Mouse (Mus musculus): ENCODE data around the gene Acly.

Gene Acly

DNA sequence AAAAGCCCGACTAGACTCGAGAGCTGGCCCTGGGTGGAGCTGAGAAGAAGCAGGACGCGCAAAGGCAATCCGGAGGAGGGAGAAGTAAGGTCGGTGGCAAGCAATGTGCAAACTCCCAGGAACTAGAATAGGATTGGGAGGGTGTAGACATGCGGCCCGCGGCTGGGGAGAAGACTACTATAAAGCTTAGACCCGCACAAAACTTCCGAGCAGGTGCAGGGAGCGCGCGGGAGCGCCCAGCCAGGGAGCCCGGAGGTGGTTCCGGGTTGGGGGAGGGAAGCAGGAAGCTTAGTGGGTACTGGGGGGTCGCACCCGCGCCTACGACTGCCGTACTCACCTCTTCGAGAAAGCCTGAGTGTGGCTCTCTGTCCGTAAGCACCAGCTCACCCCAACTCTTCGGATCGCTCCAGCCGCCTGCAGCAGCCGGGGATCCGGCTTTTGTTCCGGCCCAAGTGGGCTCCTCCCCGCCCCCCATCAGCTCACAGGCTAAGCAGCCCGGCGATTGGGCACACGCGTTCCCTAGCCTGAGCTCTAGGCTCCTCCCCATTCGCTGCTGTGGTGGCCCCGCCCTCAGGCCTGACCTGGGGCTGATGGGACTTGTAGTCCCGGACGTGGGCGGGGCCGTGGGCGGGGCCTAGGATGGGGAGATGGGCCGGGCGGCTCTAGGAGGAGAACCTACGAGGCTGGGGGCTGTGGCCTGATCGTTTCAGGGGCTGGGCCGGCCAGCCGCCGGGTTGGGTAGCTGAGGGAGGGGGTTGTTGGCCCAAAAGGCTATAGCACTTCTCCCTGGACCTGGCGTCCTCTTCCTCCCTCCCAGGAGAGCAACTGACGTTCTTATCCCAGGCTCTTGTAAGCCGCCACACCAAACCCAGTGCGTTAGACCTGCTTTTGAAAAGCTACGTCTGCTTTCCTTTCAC is at the start of gene Acly:
Gene Acly, minus strand, starts transcription at position 543 of the 917 bp plus-strand sequence.
- H3K27me3 ChIP-seq (ENCODE audit: control insufficient read depth, insufficient read depth, low read length, poor library complexity, severe bottlenecking) = no peaks in the 10 kb centered on the region
- DNase-seq (ENCODE audit: low read depth, low spot score) = peak; percentile 99
- no peaks in the 10 kb centered on the region; the same call in 1 of the 2 replicates for H3K36me3 ChIP-seq (ENCODE audit: control insufficient read depth, insufficient read depth, low read length, poor library complexity, severe bottlenecking)

DNA sequence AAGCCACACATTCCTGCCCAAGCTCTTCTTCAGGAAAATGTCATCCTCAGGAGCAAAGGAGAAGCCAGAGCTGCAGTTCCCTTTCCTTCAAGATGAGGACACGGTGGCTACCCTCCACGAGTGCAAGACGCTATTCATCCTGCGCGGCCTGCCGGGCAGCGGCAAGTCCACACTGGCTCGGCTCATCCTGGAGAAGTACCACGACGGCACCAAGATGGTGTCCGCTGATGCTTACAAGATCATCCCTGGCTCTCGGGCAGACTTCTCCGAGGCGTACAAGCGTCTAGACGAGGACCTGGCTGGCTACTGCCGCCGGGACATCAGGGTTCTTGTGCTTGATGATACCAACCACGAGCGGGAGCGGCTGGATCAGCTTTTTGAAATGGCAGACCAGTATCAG is 48.5 kb upstream of the Acly start:
- peaks cover 9% of the 10 kb centered on the region for H3K36me3 ChIP-seq (ENCODE audit: control insufficient read depth, insufficient read depth, low read length, poor library complexity, severe bottlenecking)
- DNase-seq (ENCODE audit: low read depth, low spot score) = no peak
- H3K27me3 ChIP-seq (ENCODE audit: control insufficient read depth, insufficient read depth, low read length, poor library complexity, severe bottlenecking) = no peaks in the 10 kb centered on the region

- H3K36me3 ChIP-seq (ENCODE audit: control insufficient read depth, insufficient read depth, low read length, poor library complexity, severe bottlenecking) = peaks cover 7% of the 10 kb centered on the region
- no peaks in the 10 kb centered on the region for H3K27me3 ChIP-seq (ENCODE audit: control insufficient read depth, insufficient read depth, low read length, poor library complexity, severe bottlenecking)
- DNase-seq (ENCODE audit: low read depth, low spot score) = no peak
Observed at GRCm38 (mm10) chr11:100575484-100575855, 47.7 kb upstream of the Acly start.

DNA sequence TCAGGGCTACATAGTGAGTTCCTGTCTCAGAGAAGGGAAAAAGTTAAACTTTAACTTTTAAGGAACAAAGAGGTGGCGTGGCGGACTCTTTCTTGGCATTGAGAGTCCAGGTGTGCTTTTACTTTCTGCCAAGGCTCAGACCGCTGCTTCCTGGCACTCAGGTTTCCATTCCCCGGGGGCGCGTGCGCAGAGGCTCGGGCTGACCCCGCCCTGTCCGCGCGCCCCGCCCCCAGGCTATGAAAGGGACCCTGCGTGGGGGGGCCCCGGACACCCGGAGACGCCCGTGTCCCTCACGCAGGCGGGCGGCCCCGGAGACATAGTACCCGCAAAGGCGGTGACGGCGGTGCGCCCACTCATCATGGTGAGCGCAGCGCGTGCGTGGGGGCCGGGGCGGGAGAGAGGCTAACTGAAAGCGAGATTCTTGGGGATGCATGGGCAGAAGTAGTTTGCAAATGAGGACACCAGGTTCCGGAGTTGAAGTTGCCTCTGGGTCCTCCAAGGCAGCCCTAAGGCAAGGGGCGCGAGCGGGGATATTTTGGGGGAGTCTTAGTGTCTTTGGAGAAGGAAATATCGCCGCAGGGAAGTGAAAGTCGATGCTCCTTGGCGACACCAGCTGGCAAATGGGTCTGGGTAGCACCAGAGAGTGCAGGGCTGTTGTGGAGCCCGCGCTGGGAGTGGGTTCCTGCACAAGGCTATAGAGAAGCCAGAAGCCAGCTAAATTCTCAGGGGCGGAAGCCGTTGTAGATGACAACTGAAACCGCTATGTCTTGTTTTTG is 47.1 kb upstream of the Acly start, which contains the start of gene Cnp:
Gene Cnp, plus strand, starts transcription at position 197 of the 776 bp plus-strand sequence.
- Histone ChIP-seq H3K36me3 (ENCODE audit: control insufficient read depth, insufficient read depth, low read length, poor library complexity, severe bottlenecking) (peaks cover 7% of the 10 kb centered on the region), H3K27me3 (ENCODE audit: control insufficient read depth, insufficient read depth, low read length, poor library complexity, severe bottlenecking) (no peaks in the 10 kb centered on the region)
- peak; percentile 87 for DNase-seq (ENCODE audit: low read depth, low spot score)

DNA sequence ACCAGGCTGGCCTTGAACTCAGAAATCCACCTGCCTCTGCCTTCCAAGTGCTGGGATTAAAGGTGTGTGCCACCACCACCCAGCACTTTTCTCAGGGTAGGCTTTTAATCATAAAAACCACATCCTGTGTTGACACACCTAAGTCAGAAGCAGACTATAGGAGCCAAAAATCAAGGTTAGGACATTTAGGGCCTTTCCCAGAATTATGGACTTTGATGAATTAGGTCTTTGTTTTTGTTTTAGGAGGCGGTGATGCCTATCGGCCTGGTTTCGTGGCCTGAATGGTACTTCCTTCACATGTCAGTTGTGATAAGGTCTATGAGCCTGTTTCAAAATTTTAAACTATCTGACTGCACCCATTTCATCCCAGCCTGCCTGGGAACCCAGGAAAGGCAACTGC is 46.4 kb upstream of the Acly start:
- peak; percentile 52 for DNase-seq (ENCODE audit: low read depth, low spot score)
- H3K27me3 ChIP-seq (ENCODE audit: control insufficient read depth, insufficient read depth, low read length, poor library complexity, severe bottlenecking) = no peaks in the 10 kb centered on the region
- peaks cover 4% of the 10 kb centered on the region for H3K36me3 ChIP-seq (ENCODE audit: control insufficient read depth, insufficient read depth, low read length, poor library complexity, severe bottlenecking)

GRCm38 (mm10) chr11:100571202-100571567 is 43.4 kb upstream of the Acly start:
- Histone ChIP-seq H3K27me3 (ENCODE audit: control insufficient read depth, insufficient read depth, low read length, poor library complexity, severe bottlenecking) (no peaks in the 10 kb centered on the region), H3K36me3 (ENCODE audit: control insufficient read depth, insufficient read depth, low read length, poor library complexity, severe bottlenecking) (no peaks in the 10 kb centered on the region)
- peak; percentile 66 for DNase-seq (ENCODE audit: low read depth, low spot score)

DNA sequence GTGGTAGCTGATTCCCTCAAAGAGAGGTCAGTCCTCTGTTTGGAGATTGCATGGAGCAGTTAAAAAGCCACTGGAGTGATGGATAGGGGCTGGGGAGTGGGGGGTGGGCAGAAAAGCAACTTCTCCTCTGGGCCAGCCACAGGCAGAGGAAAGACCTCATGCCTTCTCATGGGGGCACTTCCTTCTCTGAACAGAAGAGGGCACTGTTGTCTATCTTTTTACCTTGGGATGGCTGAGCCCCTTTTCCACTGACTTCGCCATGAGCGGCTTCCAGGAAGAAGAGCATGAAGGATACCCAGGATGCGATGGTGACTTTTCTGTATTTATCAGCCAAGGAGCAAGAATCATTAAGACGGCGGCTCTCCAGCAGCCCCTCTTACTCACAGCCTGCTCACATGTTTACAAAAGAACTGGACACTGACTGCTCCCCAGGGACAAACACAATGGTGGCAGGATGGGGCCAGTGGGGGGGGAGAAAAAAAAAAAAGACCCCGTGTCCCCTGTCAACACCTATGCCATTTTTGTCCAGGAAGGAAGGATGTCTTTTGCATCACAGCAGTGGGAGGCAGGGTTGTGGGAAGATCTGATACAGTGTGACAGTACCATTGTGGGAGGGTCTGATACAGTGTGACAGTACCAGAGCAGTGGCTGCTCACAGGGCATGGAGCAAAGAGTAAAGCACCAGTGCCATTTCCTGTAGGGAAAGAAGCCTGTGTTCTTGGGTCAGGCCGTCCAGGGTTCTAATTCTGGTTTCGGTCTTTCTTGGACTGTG is 42.8 kb upstream of the Acly start:
- no peaks in the 10 kb centered on the region for H3K36me3 ChIP-seq (ENCODE audit: control insufficient read depth, insufficient read depth, low read length, poor library complexity, severe bottlenecking)
- DNase-seq (ENCODE audit: low read depth, low spot score) = peak; percentile 84
- H3K27me3 ChIP-seq (ENCODE audit: control insufficient read depth, insufficient read depth, low read length, poor library complexity, severe bottlenecking) = no peaks in the 10 kb centered on the region

DNA sequence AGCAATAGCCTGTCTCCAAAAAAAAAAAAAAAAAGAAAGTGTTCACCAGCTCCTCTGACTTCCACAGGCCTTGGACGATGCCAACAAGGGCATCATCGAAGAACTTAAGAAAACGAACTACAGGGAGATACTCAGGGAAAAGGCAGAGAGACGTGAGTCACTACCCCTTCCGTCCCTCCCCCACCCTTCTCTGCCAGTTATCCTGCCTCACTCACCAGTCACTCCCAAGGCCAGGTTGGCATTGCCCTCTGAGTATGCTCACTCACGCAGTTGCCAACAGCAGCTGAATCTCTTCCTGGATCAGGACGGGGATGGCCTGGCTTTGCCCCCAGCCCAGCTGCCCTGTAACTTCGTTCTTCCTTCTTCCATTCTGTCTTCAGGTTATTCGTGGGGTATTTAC is 42.0 kb upstream of the Acly start:
- no peak for DNase-seq (ENCODE audit: low read depth, low spot score)
- H3K27me3 ChIP-seq (ENCODE audit: control insufficient read depth, insufficient read depth, low read length, poor library complexity, severe bottlenecking) = no peaks in the 10 kb centered on the region
- no peaks in the 10 kb centered on the region for H3K36me3 ChIP-seq (ENCODE audit: control insufficient read depth, insufficient read depth, low read length, poor library complexity, severe bottlenecking)

DNA sequence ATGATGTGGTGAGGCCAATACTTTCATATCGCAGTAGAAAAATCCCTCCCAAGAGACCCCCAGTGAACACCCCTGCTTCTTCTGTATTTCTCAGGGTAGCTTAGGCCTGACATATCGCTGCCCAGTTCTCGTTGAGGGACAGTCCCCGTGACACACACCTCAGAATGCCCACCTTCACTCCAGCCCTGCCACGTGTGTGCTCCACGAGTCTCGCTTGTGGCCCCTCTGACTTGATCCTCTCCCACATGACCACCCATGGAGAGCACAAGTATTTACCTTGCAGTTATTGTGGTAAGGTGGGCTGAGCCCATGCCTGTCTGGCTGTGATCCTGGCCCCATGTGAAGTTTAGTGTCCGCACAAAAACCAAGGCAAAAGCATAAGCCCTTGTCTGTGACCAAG is 40.9 kb upstream of the Acly start:
- Histone ChIP-seq H3K36me3 (ENCODE audit: control insufficient read depth, insufficient read depth, low read length, poor library complexity, severe bottlenecking) (no peaks in the 10 kb centered on the region), H3K27me3 (ENCODE audit: control insufficient read depth, insufficient read depth, low read length, poor library complexity, severe bottlenecking) (no peaks in the 10 kb centered on the region)
- DNase-seq (ENCODE audit: low read depth, low spot score) = no peak

DNA sequence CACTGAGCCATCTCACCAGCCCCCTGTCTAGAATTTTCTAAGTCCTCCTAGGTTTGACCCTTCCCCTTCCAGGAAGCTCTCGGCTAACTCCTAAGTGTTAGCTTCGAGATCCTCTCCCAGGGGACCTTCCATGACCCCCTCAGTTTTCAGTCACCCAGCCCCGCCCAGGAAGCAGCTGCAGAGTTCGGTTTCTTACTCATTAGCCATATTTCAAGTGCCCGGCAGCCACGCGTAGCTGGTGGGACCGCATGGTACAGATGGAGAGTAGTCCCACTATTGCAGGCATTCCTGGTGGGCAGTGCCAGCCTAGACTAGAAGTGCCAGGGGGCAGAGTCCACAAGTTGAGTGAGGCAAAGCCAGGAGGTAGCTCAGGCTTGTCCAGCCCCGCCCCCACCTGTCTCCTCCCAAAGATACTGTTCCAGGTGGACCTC is 40.0 kb upstream of the Acly start:
- Histone ChIP-seq H3K27me3 (ENCODE audit: control insufficient read depth, insufficient read depth, low read length, poor library complexity, severe bottlenecking) (no peaks in the 10 kb centered on the region), H3K36me3 (ENCODE audit: control insufficient read depth, insufficient read depth, low read length, poor library complexity, severe bottlenecking) (no peaks in the 10 kb centered on the region)
- DNase-seq (ENCODE audit: low read depth, low spot score) = peak; percentile 63

GRCm38 (mm10) chr11:100567229-100567628 is 39.4 kb upstream of the Acly start:
- no peaks in the 10 kb centered on the region for H3K27me3 ChIP-seq (ENCODE audit: control insufficient read depth, insufficient read depth, low read length, poor library complexity, severe bottlenecking)
- H3K36me3 ChIP-seq (ENCODE audit: control insufficient read depth, insufficient read depth, low read length, poor library complexity, severe bottlenecking) = no peaks in the 10 kb centered on the region
- DNase-seq (ENCODE audit: low read depth, low spot score) = no peak

DNA sequence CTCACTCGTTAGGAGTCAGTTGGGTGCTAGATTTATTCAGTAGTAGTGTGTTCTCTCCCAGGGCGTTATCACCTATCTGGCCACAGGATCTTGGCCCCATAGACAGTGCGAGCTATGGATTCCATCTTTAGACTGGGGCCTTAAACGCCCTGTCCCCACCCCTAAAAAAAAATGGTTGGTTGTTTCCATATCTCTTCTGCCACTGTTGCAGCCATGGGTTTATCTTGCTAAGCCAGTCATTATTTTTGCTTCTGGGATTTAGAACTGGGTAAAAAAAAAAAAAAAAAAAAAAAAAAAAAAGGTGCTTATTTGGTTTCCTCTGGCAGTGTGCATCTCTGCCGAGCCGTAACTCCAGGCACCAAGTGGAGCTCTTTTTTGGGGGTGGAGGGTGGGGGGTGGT is 36.9 kb upstream of the Acly start:
- Histone ChIP-seq H3K36me3 (ENCODE audit: control insufficient read depth, insufficient read depth, low read length, poor library complexity, severe bottlenecking) (no peaks in the 10 kb centered on the region), H3K27me3 (ENCODE audit: control insufficient read depth, insufficient read depth, low read length, poor library complexity, severe bottlenecking) (no peaks in the 10 kb centered on the region; the same call in 1 of the 2 replicates)
- DNase-seq (ENCODE audit: low read depth, low spot score) = no peak

DNA sequence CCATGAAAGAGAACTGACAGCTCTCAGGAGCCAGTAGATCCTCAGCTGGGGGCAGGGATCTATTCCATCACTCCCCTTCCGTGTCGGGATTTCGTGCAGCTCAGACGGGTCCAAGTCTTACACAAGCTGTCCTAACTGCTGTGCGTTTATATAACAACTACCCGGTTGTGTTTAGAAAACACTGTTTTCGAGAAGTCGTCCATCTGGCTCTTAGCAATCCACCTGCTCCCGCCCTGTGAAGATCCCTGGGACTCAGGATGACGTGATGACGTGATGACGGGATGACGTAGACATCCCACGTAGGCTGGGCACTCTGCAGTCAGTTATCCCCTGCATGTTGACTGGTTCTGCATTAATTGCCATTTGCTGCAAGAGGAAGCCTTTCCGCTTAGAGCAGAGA is 36.5 kb upstream of the Acly start:
- DNase-seq (ENCODE audit: low read depth, low spot score) = no peak
- Histone ChIP-seq H3K36me3 (ENCODE audit: control insufficient read depth, insufficient read depth, low read length, poor library complexity, severe bottlenecking) (no peaks in the 10 kb centered on the region), H3K27me3 (ENCODE audit: control insufficient read depth, insufficient read depth, low read length, poor library complexity, severe bottlenecking) (no peaks in the 10 kb centered on the region; the same call in 1 of the 2 replicates)

GRCm38 (mm10) chr11:100561748-100562147 is 33.9 kb upstream of the Acly start:
- DNase-seq (ENCODE audit: low read depth, low spot score) = no peak
- Histone ChIP-seq H3K27me3 (ENCODE audit: control insufficient read depth, insufficient read depth, low read length, poor library complexity, severe bottlenecking) (no peaks in the 10 kb centered on the region; the same call in 1 of the 2 replicates), H3K36me3 (ENCODE audit: control insufficient read depth, insufficient read depth, low read length, poor library complexity, severe bottlenecking) (no peaks in the 10 kb centered on the region)
